Mouse (Mus musculus): ENCODE results near the gene Steap3.

The Steap3 gene

GRCm38 (mm10) chr1:120251193-120251592, 21.3 kb downstream of the Steap3 start:
- intact Hi-C loops (cut with DNase I) = no loop called here

DNA sequence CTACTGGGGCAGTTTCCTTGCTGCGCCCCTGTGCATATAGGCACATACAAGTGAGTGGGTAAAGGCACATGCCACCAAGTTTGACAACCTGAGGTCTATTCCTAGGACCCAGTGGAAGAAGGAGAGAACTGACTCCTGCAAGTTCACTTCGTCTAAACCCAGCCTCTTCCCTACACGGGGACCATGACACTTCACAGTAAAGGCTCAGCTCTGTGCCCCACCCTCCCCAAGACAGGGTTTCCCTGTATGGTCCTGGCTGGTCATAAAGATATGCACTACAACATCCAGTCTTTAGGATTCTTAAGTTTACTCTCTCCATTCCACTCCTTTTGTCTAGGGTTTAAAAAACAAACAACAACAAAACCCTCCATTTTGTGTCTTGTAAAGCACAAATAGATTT, 21.9 kb downstream of the Steap3 start:
- intact Hi-C loops (cut with DNase I) = no loop called here

DNA sequence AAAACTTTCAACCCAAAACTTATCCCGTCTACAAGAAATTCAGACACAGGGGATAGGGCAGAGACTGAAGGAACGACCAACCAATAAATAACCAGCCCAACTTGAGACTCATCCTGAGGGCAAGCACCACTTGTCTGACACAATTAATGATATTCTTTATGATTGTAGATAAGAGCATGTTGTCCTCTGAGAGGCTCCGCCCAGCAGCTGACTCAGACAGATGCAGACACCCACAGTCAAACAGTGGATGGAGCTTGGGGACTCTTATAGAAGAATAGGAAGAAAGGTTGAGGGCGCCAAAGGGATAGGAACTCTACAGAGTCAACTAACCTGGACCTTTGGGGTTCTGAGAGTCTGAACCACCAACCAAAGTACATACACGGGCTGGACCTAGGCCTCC, 22.7 kb downstream of the Steap3 start:
- intact Hi-C loops (cut with DNase I) = no loop called here

DNA sequence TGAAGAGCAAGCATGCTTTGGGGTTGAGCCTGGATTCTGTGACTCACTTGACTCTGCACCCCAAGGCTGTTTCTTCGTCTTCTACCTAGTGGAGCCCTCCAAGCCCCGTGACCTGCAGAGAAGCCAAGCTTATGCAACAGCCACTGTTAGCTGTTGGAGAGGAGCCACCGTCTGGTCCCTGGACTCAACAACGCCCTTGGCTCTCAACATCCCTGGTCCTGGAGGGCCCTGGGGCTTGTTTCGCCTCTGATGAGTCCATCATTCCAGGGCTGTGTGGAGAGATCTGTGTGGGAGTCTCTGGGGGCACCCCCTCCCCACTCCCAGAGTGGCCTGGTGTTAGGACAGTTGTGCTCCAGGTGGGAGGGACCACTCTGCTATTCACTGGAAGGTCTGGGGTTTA, 24.3 kb downstream of the Steap3 start:
- intact Hi-C loops (cut with DNase I) = no loop called here

- intact Hi-C loops (cut with DNase I) = no loop called here
Observed at GRCm38 (mm10) chr1:120247351-120247750, 25.2 kb downstream of the Steap3 start.

DNA sequence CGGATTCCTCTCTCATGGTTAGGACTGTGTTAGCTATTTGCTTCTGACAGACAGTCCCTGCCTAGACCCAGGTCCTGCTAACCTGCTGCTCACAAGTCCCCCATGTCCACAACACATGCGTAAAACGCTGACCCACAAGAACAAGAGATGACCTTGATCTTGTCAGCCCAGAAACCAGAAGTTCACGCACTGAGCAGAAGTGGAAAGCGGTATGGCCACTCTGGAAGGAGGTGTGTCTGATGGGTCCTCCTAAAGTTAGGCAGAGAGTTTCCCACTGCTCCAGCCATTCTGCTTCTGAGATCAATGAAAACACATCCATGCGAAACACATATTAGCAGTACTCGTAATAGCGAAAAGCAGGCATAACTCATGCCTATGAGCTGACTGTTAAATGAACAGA, 25.6 kb downstream of the Steap3 start:
- intact Hi-C loops (cut with DNase I) = no loop called here

DNA sequence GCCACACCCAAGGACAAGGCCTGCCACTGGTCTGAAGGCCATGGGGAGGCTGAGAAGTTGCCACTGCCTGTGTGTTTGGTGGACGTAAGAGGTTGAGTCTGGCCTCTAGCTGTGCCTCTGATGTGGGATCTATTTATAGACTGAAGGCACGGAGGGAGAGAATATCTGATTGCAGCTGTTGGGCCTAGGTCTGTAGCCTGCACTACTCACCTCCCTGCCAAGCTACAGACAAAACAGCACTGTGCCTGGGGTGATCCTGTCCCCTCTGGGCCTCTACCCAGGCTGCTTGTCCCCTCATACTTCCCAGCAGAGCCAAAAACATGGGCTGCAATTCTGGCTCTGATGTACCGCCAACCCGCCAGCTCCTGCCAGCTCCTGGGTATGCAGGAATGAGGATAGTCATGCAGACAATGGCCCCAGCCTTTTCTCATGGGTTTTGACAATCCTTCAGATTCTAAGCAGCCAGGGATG, 26.8 kb downstream of the Steap3 start:
- intact Hi-C loops (cut with DNase I) = no loop called here

DNA sequence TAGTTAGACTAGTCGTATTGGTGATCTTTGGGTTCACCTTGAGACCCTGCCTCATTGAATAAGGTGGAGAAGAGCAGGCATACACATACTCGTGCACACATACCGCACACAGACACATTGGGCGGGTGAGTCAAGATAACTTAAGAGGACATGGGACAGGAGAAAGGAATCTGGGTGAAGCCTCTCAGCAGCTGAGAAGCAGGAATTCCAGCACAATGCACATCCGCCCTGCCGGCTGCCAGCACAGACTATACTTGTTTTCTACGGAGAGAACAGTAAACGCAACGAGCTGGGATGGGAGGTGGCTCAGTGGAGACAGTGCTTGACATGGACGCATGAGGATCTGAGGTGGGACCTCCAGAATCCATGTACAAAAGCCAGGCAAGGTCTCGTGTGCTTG, 27.9 kb downstream of the Steap3 start:
- intact Hi-C loops (cut with DNase I) = no loop called here

GRCm38 (mm10) chr1:120243987-120244386, 28.5 kb downstream of the Steap3 start:
- intact Hi-C loops (cut with DNase I) = no loop called here

- intact Hi-C loops (cut with DNase I) = no loop called here
Observed at GRCm38 (mm10) chr1:120237068-120237467, 35.4 kb downstream of the Steap3 start.

GRCm38 (mm10) chr1:120236424-120236823, 36.1 kb downstream of the Steap3 start:
- intact Hi-C loops (cut with DNase I) = no loop called here

DNA sequence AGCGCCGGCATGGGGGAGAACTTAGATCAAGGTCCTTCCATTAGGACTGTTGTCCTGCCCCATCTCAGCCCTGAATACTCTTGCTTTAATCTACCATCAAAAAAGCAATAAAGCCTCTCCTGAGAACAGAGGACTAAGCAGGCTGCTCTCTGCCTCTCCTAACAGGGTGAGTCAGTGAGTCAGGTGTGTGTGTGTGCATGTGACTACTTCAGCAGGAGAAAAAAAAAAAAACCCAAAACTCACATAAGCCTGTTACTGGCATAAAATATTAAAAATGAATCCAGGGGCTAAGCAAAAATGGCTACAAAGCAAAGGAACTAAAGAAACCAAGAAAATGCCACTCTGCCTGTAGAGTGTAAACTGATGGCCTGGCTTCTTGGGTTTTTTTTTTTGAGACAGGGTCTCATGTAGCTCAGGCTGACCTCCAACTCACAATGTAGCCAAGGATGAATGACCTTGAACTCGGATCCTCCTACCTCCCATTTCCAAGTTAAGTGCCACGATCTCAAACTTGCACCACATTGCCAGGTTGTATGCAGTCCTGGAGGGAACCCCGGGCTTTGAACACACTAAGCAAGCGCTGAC, 36.8 kb downstream of the Steap3 start:
- intact Hi-C loops (cut with DNase I) = no loop called here

- intact Hi-C loops (cut with DNase I) = no loop called here
Observed at GRCm38 (mm10) chr1:120232170-120232569, 40.3 kb downstream of the Steap3 start.

GRCm38 (mm10) chr1:120231334-120231733, 41.2 kb downstream of the Steap3 start:
- intact Hi-C loops (cut with DNase I) = no loop called here

DNA sequence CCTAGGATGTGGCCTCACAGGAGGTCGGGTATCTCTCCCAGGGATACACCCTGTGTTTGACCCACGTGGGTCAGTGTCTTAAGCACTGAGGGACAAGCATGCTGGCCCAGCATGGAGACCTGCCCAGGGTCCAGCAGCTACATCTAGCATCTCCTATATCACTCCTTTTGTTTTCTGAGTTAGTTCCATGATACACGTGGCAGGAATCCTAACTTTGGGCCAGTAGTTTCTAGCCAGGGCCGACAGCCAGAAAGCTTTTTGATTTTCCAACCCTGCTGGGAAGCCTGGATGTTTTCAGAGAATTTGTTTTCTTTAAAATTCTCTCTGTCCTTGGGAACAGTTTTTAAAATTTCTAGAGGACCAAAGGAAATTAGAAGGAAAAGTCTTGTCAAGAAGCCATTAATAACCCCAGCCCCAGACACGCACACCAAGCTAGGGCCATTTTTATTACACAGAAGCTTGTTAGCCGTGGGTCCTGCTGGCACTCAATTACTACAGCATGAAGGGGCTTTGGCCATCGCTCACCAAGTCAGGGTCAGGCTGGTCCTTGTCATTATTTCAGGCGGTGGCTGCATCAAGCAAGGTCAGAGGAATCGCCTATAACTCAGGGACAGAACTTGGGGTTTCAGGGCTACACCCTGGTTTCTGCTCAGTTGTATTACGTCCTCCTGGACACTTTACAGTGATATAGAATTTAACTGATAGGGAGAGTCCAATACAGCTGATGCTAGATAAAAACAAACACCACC, 42.6 kb downstream of the Steap3 start:
- intact Hi-C loops (cut with DNase I) = no loop called here

- intact Hi-C loops (cut with DNase I) = no loop called here
Observed at GRCm38 (mm10) chr1:120223613-120224012, 48.9 kb downstream of the Steap3 start.

DNA sequence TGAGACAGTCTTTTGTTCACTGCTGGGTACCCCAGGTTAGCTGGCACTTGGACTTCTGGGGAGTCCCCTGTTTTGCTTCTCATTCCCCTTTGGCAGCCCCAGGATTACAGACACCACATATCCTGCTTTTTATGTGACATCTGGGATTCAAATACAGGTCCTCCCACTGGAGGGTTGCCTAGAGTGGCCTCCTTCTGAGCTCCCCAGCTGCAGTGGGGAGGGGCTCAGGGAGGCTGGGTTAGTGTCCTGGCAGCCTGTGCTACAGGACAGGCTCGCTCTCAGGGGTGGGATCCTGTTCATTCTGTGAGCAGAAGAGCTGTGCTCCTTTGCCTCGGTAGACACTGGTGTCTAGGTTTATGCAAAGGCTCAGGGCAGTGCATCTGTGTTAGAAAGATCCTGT, 51.2 kb downstream of the Steap3 start:
- intact Hi-C loops (cut with DNase I) = no loop called here

DNA sequence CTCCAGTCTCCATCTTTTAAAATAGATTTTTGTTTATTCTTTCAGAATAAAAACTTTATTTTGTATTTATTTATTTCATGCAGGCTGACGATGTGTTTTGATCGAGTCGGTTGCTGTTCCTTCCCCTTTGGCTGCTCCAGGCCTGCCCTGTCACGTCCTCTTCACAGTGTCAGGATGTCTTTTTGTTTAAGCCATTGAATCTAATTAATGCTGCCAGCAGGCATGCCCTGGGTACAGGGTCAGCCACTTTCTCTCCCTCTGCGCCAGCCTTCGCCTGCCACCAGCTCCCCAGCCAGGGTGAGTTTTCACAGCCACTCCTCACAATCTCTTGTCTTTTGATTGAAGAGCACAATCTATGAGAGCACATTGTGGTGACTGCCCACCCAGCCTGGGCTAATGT, 51.7 kb downstream of the Steap3 start:
- intact Hi-C loops (cut with DNase I) = no loop called here

DNA sequence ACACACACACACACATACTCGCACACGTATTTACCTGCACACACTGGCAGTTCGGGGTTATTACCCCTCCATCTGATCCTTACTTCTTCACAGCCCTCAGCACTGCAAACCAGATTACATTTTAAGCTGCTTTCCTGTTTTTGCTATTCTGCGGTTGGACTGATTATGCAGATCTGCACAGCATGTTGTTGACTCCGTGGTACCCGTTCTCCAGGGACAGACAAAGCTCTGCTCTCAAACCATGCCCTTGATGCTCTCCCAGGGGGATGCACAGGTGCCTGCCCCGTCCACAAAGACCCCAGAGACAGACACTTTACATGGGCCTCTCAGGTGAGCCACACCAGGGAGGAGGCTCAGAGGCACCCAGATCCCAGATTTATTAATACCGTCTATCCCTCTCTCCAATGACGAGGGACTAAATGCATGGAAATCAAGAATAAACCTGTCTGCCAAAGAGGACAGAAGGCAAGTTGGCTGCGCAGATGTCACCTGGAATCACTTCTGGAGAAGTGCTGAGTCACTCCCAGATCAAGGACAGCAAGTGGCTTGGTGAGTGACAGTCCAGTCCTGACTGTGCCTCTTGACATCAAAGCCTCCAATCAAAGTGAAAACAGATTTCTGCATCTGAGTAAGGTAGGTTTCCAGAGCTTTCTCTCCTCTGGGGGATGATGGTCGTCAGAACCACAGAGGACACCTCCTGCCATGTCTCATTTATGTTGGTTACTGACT, 63.8 kb downstream of the Steap3 start:
- intact Hi-C loops (cut with DNase I) = no loop called here

GRCm38 (mm10) chr1:120207568-120207967, 64.9 kb downstream of the Steap3 start:
- intact Hi-C loops (cut with DNase I) = no loop called here

DNA sequence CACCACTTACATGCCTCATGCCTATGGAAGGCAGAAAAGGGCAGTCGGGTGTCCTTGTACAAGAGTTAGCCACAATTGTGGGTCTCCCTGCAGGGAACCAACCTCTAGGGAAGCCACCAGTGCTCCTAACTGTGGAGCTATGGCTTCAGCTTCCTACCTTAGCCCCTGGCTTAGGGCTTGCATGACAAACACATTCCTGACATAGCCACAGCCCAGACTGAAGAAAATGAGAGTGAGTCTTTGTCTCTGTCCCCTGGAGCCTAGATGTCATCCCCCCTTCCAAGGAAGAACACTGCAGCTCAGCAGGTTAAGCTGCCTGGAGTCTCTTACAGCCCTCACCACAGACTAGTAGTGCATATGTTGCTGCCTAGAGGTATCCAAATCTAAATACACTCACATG, 67.7 kb downstream of the Steap3 start:
- intact Hi-C loops (cut with DNase I) = no loop called here

DNA sequence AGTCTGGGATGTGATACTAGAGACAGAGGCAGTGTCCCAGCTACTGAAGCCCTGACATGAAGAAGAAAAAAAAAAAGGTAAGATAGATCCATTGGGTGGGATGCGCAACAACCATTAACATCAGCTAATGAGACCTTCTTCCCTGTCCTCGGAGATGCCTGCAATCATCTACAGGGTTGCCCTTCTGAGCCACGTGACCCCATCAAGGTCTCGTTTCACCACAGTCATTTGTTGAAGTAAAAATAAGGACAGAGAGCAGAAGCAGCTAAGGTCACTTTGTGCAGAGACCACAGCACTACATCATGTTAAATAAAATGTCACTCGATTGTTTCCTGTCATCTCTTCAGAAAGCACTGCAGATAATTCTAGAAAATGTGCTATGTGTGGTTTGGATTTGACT, 68.7 kb downstream of the Steap3 start:
- intact Hi-C loops (cut with DNase I) = no loop called here

GRCm38 (mm10) chr1:120202542-120202941, 70.0 kb downstream of the Steap3 start:
- intact Hi-C loops (cut with DNase I) = no loop called here
